Mouse (Mus musculus) kidney, adult 2 months (tissue): ENCODE data around the gene Usp54. TPM values are rescaled to one million over a fixed set of nuclear protein-coding genes. Genes with fewer than 3 reads are reported as not detected.

ENCODE experiments used
- DNase-seq: peaks from one replicate; pipeline ENCODE4 v3.0.0; 2021
- H3K27ac ChIP-seq: fragments of 200-500 bp; 2 replicates; pipeline ENCODE4 v1.5.1; 2012; ENCODE audit warnings: low read depth, low read length, control low read depth, inconsistent platforms; ENCODE audit not compliant: insufficient read depth
- H3K27me3 ChIP-seq: fragments of 200-500 bp; replicated peaks from 2 replicates; pipeline ENCODE4 v1.6.1; 2012; ENCODE audit warnings: mild to moderate bottlenecking, moderate library complexity, low read length, inconsistent platforms; ENCODE audit not compliant: control insufficient read depth, insufficient read depth
- H3K36me3 ChIP-seq: fragments of 200-500 bp; 2 replicates; pipeline ENCODE4 v1.6.1; 2012; ENCODE audit warnings: mild to moderate bottlenecking, moderate library complexity, low read length, inconsistent platforms; ENCODE audit not compliant: control insufficient read depth, insufficient read depth
- H3K4me1 ChIP-seq: fragments of 200-500 bp; 2 replicates; pipeline ENCODE4 v1.6.1; 2011; ENCODE audit warnings: low read length; ENCODE audit not compliant: control insufficient read depth, insufficient read depth
- H3K4me3 ChIP-seq: fragments of 200-500 bp; 2 replicates; pipeline ENCODE4 v1.5.1; 2011; ENCODE audit warnings: mild to moderate bottlenecking, low read depth, low read length, control low read depth; ENCODE audit not compliant: insufficient read depth
- CTCF ChIP-seq: fragments of 200-500 bp; conservative IDR thresholded peaks from 2 replicates; pipeline ENCODE4 v1.5.1; 2011; ENCODE audit warnings: low read depth, mild to moderate bottlenecking, control low read depth, low read length, moderate library complexity, mixed read lengths; ENCODE audit not compliant: insufficient read depth, insufficient read length
- POLR2A ChIP-seq: fragments of 200-500 bp; IDR thresholded peaks from one replicate; pipeline ENCODE4 v1.6.1; 2011; ENCODE audit warnings: low read depth, low read length, control low read depth
- WGBS: fragments of 180-500 bp; shearing (Covaris S2); methylation state at CpG from one replicate; pipeline ENCODE4 v1.1.7; 2018; 5-methylcytosine and 5-hydroxymethylcytosine counted together
- polyA plus RNA-seq: library from polyadenylated mRNA; depleted of rRNA; stranded (reverse); fragments of >200 nt; gene quantifications from 2 replicates; pipeline ENCODE4 v1.2.3, GENCODE M21; 2012

The Usp54 gene
- polyA plus RNA-seq, 1 experiment = 7.9 TPM

DNA sequence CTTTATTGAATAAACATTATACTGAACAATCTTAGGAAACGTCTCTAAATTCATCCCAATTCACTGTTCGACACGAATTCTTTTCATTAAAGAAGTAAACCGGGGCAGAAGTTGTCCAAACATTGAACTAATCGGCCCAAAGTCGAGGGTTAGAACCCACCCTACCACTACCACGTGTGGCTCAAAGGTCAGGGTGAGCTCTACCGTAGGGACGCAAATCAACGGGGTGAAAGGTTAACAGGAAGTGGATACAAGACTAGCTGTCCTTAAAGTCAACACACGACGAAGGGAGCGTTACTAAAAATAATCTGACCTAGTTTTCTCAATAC, 32.8 kb upstream of the Usp54 start:
- 5% methylated on average over 13 of the region's 13 CpGs for WGBS
- TF ChIP-seq POLR2A (no peak), CTCF (no peak)
- no peaks in the 10 kb centered on the region for H3K27me3 ChIP-seq
- DNase-seq = peak; percentile 92
- H3K4me3 ChIP-seq = peak overlapping the region; percentile 61
- H3K4me1 ChIP-seq = peaks cover 10% of the 10 kb centered on the region; the same call in 1 of the 2 replicates
- peaks cover 2% of the 10 kb centered on the region; the same call in 1 of the 2 replicates for H3K36me3 ChIP-seq
- peak overlapping the region; percentile 89 for H3K27ac ChIP-seq

GRCm38 (mm10) chr14:20672990-20673389, 32.1 kb upstream of the Usp54 start:
- TF ChIP-seq POLR2A (no peak), CTCF (peak; percentile 46)
- peaks cover 2% of the 10 kb centered on the region; the same call in 1 of the 2 replicates for H3K36me3 ChIP-seq
- no peaks in the 10 kb centered on the region for H3K27me3 ChIP-seq
- peak; percentile 72 for DNase-seq
- peaks cover 7% of the 10 kb centered on the region; the same call in 1 of the 2 replicates for H3K4me1 ChIP-seq
- no peak overlapping the region for H3K4me3 ChIP-seq
- WGBS = 96% methylated on average over 2 of the region's 2 CpGs
- 0 out of 2 replicates have a peak overlapping the region, but pooled peaks have one; percentile 70 for H3K27ac ChIP-seq

DNA sequence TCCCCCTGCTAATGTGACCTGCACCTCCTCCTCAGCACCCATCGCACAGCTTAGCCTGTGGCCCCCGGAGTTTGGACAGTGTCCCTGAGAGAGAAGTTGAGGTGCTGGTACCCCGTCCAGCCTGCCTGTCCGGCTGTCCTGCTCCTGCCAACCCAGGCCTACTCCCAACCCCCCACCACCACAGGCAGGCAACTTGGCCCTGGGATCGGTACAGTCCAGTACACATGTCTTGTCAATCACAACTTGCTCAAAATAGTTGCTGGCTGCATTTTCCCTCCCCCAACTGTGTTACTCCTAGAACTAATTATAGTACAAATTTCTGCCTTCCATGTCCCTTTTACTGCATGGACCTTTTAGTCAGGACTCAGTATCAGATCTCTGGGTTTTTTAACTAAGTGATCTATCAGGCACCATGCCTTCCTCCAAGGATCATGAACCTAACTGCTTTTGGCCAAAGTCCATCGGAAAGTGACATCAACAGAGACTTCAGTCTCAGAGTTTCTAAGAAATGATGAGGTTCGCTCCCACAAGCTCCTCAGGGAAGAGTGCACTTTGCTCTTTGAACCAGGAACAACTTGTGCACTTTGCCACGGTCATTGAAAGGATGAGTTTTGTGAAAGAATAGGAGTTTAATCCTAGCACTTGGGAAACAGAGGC, 27.4 kb upstream of the Usp54 start, which contains the start of gene Synpo2l:
Synpo2l (minus strand) TSS at position 201 of the 657 bp plus-strand sequence.
- peaks cover 4% of the 10 kb centered on the region; the same call in 1 of the 2 replicates for H3K4me1 ChIP-seq
- DNase-seq = peak; percentile 94
- no peaks in the 10 kb centered on the region for H3K36me3 ChIP-seq
- peak within 1 kb of the TSS; percentile 81 for H3K27ac ChIP-seq
- H3K27me3 ChIP-seq = no peaks in the 10 kb centered on the region
- TF ChIP-seq POLR2A = no peak
- H3K4me3 ChIP-seq = no peak within 1 kb of the TSS
- WGBS = 51% methylated on average over 8 of the region's 8 CpGs

GRCm38 (mm10) chr14:20667469-20667868, 26.6 kb upstream of the Usp54 start:
- Histone ChIP-seq H3K27ac (peak overlapping the region; percentile 8), H3K36me3 (no peaks in the 10 kb centered on the region), H3K4me3 (no peak overlapping the region), H3K27me3 (no peaks in the 10 kb centered on the region), H3K4me1 (peaks cover 4% of the 10 kb centered on the region; the same call in 1 of the 2 replicates)
- WGBS = 79% methylated on average over 1 of the region's 1 CpGs
- no peak for TF ChIP-seq POLR2A
- TF ChIP-seq CTCF = no peak
- DNase-seq = no peak

DNA sequence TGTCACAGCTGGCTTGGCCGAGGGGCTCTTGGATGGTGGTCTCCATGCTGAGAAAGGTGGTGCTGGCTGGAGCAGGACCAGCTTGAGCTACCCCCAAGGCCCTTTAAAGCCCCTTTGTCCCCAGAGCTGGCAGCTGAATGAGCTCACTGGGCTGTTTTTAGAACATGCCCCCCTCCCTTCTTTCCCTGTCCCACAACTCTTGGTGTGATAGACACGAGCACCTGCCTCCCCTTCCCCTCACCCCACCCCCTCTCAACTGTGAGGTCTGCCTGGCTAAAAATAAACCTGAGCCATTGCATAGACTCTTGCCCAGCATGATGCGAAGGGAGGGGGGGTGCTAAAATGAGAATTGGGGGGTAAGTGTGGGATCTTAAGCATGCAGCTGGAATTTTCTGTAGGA, 23.6 kb upstream of the Usp54 start:
- TF ChIP-seq POLR2A (no peak), CTCF (no peak)
- Histone ChIP-seq H3K27me3 (no peaks in the 10 kb centered on the region), H3K4me3 (no peak overlapping the region), H3K4me1 (peaks cover 4% of the 10 kb centered on the region; the same call in 1 of the 2 replicates), H3K27ac (no peak overlapping the region), H3K36me3 (no peaks in the 10 kb centered on the region)
- DNase-seq = no peak
- 52% methylated on average over 3 of the region's 3 CpGs for WGBS

DNA sequence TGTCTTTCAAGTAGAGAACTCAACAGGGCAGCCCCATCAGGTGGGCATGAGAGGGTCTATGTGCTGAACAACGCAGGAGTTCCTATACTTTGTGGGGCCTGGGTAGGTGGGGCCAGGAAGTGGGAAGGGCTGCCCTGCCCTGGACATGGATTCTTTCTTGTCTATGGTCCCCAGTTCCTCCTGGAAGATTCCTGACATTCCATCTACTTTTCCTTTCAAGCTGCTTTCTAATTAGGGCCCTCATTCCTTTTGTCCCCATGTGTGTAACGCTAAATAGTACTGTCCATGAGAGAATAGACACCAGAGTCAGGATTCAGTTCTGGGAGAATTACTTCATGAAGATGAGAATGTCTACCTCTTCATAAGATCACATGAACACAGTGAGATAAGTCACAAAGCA, 22.7 kb upstream of the Usp54 start:
- H3K4me1 ChIP-seq = no peaks in the 10 kb centered on the region; the same call in 1 of the 2 replicates
- DNase-seq = no peak
- 64% methylated on average over 2 of the region's 2 CpGs for WGBS
- H3K4me3 ChIP-seq = no peak overlapping the region
- TF ChIP-seq POLR2A (no peak), CTCF (no peak)
- H3K36me3 ChIP-seq = no peaks in the 10 kb centered on the region
- no peak overlapping the region for H3K27ac ChIP-seq
- H3K27me3 ChIP-seq = no peaks in the 10 kb centered on the region

GRCm38 (mm10) chr14:20662740-20663139, 21.9 kb upstream of the Usp54 start:
- TF ChIP-seq POLR2A = no peak
- TF ChIP-seq CTCF = no peak
- 100% methylated on average over 3 of the region's 3 CpGs for WGBS
- Histone ChIP-seq H3K27ac (no peak overlapping the region), H3K4me3 (no peak overlapping the region), H3K36me3 (no peaks in the 10 kb centered on the region), H3K27me3 (no peaks in the 10 kb centered on the region), H3K4me1 (no peaks in the 10 kb centered on the region; the same call in 1 of the 2 replicates)
- no peak for DNase-seq
